Mouse (Mus musculus) bone marrow macrophage, adult 2 months (primary cell): Measurements from ENCODE around the gene Ncoa4.

Experiments used
- CTCF ChIP-seq: IDR thresholded peaks from 2 replicates; pipeline ENCODE4 v1.5.1; 2012; ENCODE audit warnings: low read depth, mild to moderate bottlenecking, low read length, moderate library complexity
- POLR2A ChIP-seq: IDR thresholded peaks from 2 replicates; pipeline ENCODE4 v1.6.1; 2012; ENCODE audit warnings: mild to moderate bottlenecking, low read depth, low read length, borderline replicate concordance

DNA sequence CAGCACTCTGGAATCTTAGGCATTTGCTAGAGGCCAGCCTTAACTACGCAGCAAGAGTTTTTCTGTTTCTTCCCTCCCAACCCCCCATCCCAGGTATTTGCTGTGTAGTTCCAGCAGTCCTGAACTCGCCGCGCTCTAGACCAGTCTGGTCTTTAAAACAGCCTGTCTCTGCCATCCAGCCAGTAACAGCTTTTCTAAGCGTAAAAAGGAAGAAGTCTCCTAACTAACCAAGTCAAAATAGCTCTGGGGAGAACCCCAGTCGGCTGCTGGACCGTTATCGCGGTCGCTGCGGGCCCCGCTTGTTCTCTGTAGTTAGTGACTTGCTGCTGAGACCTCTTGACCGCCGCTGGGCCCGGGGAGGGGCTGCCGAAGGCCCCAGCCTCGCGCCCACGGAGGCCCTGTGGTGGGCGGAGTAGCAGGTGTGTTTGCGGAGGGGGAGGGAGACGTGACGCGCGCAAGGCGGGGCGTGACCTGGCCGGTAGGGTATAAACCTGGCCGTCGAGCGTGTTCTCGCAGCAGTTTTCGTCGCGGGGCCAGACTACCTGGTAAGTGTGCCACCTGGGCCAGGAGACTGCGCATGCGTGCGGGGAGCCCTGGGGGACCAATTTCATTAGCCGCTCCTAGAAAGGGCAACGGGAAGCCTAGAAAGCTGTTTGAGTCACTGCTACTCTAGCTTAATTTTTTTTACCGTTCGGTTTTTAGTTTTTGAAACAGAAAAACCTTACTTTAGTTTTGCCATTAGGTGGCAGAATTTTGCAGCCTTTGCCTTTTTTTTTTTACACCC, 5.8 kb downstream of the Ncoa4 start:
- TF ChIP-seq POLR2A (no peak), CTCF (no peak)
